Mouse (Mus musculus): ENCODE measurements around the gene Plgrkt. TPM values are rescaled to one million over a fixed set of nuclear protein-coding genes. Genes with fewer than 3 reads are reported as not detected.

Gene Plgrkt
- total RNA-seq (2023): 10 to 100 TPM; 68.6 to 78.6 TPM

GRCm38 (mm10) chr19:29366969-29367622, at the start of gene Plgrkt, which contains the start of gene Cd274:
TSS of gene Plgrkt (minus strand) at chr19:29367390.
TSS of gene Cd274 (plus strand) at chr19:29367455.

GRCm38 (mm10) chr19:29410619-29411018, 43.4 kb upstream of the Plgrkt start, which contains the start of gene Pdcd1lg2:
TSS of gene Pdcd1lg2 (plus strand) at chr19:29410919.

DNA sequence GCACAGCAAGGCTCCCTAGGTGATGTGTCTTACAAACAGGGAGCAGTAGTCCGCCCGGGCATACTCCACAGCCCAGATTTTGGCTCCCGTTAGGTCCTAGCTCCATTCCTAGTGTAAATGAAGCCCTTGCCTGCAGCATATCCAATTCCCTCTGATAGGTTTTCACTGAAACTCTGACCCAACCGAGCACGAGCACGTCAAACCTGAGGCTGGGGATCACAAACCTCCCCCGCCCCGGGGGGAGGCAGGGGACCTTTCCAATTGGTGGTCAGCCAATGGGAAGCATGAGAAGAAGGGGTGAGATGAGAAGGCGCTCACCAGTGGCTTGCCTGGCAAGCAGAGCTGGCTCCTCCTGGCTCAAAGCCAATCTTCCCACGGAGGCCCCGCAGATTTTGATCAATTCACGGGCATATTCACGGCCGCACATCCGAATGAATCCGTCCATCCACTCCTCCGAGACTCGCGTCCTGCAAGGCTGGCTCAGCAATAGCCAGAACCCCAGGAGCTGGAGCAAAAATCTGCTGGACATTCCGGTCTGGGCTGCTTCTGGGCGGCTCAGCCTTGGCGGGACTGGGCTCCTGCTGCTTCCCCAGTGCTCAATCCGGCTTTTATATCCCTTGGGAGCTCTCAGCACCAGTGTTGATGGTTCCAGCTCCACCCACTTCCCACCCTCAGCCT, 33.0 kb downstream of the Plgrkt start, which contains the start of gene Rln1:
Gene Rln1 (minus strand): TSS at position 603 of the 678 bp plus-strand sequence.

GRCm38 (mm10) chr19:29325053-29325851, 41.9 kb downstream of the Plgrkt start, which contains the start of gene Insl6:
TSS of gene Insl6 (minus strand) at chr19:29325356.

Other genes with a start within 250 kb of the Plgrkt start
- 10 to 100 TPM; 66.5 to 78.9 TPM for gene Jak2, start 115.6 kb downstream of the Plgrkt start, total RNA-seq (2023)
- 1 to 10 TPM; 1.3 to 2.2 TPM for gene Insl6, start 42.0 kb downstream of the Plgrkt start, total RNA-seq (2023)
- gene Rln1, start 32.7 kb downstream of the Plgrkt start, total RNA-seq (2023): not detected
- 10 to 100 TPM; 43.3 to 46.0 TPM for gene Cd274, start 65 bp upstream of the Plgrkt start, total RNA-seq (2023)
- 10 to 100 TPM in 1 of 2 experiments, 1 to 10 TPM in 1; 8.6 to 11.3 TPM for gene Pdcd1lg2, start 43.5 kb upstream of the Plgrkt start, total RNA-seq (2023)
- 10 to 100 TPM; 46.8 to 49.5 TPM for gene Ric1, start 154.9 kb upstream of the Plgrkt start, total RNA-seq (2023)

Data from monocyte, adult 59 days (primary cell).